Mouse (Mus musculus): ENCODE measurements around the gene Tcf20. TPM values are rescaled to one million over a fixed set of nuclear protein-coding genes. Genes with fewer than 3 reads are reported as not detected.

The Tcf20 gene
- total RNA-seq, 2 experiments from 2014 or later = 233 to 245 TPM

Small RNA genes lying within 50 kb of the gene (microRNA-seq; reads per million reads assigned to microRNA genes)
- gene Gm27618 = 0 reads per million in 2 experiments
- gene Mir3080 = 3.0 reads per million in 2 experiments

Other genes with a start within 250 kb of the Tcf20 start
- not detected for gene Cyp2d40, start 223.7 kb downstream of the Tcf20 start, total RNA-seq (2021)
- not detected for gene Cyp2d26, start 193.6 kb downstream of the Tcf20 start, total RNA-seq (2021)
- gene Nfam1, start 45.4 kb upstream of the Tcf20 start, total RNA-seq (2021) = 1 to 10 TPM; 2.4 to 2.6 TPM
- gene Serhl, start 101.6 kb upstream of the Tcf20 start, total RNA-seq (2021) = 1 to 10 TPM; 9.0 to 9.4 TPM
- gene Rrp7a, start 134.9 kb upstream of the Tcf20 start, total RNA-seq (2021) = 100 to 1,000 TPM; 154 to 189 TPM
- gene Poldip3, start 161.5 kb upstream of the Tcf20 start, total RNA-seq (2021) = 10 to 100 TPM; 83.2 to 93.1 TPM
- 10 to 100 TPM; 60.3 to 68.1 TPM for gene Cyb5r3, start 184.7 kb upstream of the Tcf20 start, total RNA-seq (2021)

Measured in left cerebral cortex, adult 18-20 months (tissue).